Mouse (Mus musculus) cortical plate, adult 2 months (tissue): ENCODE measurements around the gene Ubd.
A peak's percentile ranks its signal among the peaks of the same experiment; 100 is the strongest.

Experiments
- CTCF ChIP-seq: fragments of 200-500 bp; IDR thresholded peaks from 2 replicates; pipeline ENCODE4 v1.5.1; 2011; ENCODE audit warnings: mild to moderate bottlenecking, control low read depth, low read length; ENCODE audit not compliant: insufficient read depth; ENCODE audit errors: extremely low read depth
- POLR2A ChIP-seq: fragments of 200-500 bp; IDR thresholded peaks from 2 replicates; pipeline ENCODE4 v1.6.1; 2011; ENCODE audit warnings: mild to moderate bottlenecking, low read length, control low read depth; ENCODE audit not compliant: insufficient read depth; ENCODE audit errors: extremely low read depth

GRCm38 (mm10) chr17:37210884-37211768 lies 17.4 kb downstream of the Ubd start:
- TF ChIP-seq CTCF: 0 out of 2 replicates have a peak, but pooled peaks have one; percentile 2
- TF ChIP-seq POLR2A: no peak
